Mouse (Mus musculus) liver, adult (tissue): ENCODE results near the gene Capn3.

Source experiments
- GATA4 ChIP-seq: IDR thresholded peaks from 2 replicates; pipeline ENCODE4 v1.6.1; 2014; ENCODE audit warnings: mild to moderate bottlenecking, low read length; ENCODE audit not compliant: insufficient replicate concordance

Gene Capn3

DNA sequence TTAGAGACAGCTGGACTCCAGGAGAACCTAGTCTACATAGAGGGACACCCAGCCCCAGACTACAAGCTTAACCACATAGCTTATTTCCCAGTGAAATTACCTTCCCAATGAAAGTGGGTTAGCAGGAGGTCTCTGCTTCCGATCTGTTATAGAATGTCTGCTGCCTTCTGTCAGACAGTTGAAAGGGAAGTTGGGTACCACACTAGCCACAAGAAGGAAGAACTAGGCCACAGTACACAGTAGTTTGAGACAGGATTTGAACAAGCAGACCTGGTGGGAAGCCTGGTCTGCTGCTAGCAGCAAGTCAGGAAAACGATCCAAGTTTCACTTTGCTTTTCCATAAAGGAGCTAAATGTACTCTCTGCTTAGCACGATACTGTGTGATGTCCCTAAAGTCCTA is 13.4 kb downstream of the Capn3 start:
- TF ChIP-seq GATA4 = no peak

- TF ChIP-seq GATA4 = no peak
Measured at GRCm38 (mm10) chr2:120469715-120470114, 13.9 kb downstream of the Capn3 start.

DNA sequence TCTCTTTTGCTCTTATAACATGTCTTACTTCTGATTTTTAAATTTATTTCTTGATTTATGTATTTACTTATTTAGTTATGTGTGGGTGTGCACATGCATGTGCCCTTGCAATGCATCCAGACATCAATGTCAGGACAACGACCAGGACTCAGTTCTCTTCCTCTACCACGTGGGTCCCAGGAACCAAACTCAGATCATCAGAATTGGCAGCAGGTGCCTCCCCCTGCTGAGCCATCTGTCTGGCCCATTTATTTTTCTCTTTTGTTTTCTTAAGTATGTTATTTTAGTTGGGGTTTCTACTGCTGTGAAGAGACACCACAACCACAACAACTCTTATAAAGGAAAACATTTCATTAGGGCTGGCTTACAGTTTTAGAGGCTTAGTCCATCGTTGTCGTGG is 15.0 kb downstream of the Capn3 start:
- TF ChIP-seq GATA4 = no peak

DNA sequence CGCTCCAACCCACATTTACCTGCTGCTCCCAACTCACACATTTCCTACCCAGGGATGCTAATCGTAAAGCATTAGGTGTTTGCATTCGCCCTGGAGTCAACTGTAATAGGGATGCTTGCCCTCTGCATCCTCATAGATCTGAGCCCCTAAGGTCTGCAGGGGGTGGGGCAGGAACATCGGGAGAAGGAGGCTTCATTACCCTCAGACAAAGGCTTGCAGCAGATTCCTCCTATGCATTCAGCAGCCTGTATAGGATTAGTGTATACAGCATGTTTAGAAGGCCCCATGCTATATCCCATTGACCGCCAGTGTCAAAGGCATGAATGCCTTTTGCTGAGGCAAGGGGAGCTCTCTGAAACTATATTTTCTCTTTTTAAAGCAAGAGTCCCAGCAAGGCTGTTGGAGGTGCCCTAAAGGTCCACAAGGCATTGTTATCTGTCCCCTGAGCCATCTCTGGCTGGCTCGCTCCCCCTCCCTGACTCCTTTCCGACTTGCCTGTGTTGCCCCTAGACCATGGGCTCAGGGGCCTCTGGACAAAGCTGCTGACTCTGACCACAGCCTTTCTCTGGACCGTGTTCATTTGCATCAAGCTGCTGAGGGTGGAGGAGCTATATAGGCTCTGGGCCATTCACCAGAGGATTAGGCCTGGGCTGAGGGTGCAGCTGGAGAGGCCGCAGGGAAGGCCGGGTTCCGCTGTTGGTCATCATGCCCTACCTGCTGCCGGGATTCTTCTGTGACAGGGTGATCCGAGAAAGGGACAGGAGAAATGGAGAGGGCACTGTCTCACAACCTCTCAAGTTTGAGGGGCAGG is 20.7 kb downstream of the Capn3 start:
- no peak for TF ChIP-seq GATA4

GRCm38 (mm10) chr2:120478600-120478999 is 22.8 kb downstream of the Capn3 start:
- no peak for TF ChIP-seq GATA4

- TF ChIP-seq GATA4 = no peak
Measured at GRCm38 (mm10) chr2:120481921-120482320, 26.1 kb downstream of the Capn3 start.

- TF ChIP-seq GATA4 = no peak
Measured at GRCm38 (mm10) chr2:120482506-120483389, 26.9 kb downstream of the Capn3 start.

DNA sequence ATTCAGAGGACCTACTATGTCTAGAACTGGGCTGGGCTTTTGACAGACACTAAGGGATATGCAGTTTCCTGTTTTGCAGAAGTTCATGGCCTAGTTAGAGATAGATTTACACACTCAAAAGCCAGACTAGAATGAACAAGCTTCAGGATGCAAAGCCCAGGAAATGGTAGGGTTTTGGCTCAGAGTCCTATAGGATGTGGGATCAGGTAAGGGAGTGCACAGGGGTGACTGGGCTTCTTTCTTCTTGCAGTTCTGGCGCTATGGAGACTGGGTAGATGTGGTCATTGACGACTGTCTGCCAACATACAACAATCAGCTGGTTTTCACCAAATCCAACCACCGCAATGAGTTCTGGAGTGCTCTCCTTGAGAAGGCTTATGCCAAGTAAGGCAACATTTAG is 28.4 kb downstream of the Capn3 start:
- TF ChIP-seq GATA4 = no peak

- no peak for TF ChIP-seq GATA4
Measured at GRCm38 (mm10) chr2:120493254-120493653, 37.4 kb downstream of the Capn3 start.

GRCm38 (mm10) chr2:120496511-120496910 is 40.7 kb downstream of the Capn3 start:
- no peak for TF ChIP-seq GATA4

- no peak for TF ChIP-seq GATA4
Measured at GRCm38 (mm10) chr2:120499971-120500471, 44.2 kb downstream of the Capn3 start.

DNA sequence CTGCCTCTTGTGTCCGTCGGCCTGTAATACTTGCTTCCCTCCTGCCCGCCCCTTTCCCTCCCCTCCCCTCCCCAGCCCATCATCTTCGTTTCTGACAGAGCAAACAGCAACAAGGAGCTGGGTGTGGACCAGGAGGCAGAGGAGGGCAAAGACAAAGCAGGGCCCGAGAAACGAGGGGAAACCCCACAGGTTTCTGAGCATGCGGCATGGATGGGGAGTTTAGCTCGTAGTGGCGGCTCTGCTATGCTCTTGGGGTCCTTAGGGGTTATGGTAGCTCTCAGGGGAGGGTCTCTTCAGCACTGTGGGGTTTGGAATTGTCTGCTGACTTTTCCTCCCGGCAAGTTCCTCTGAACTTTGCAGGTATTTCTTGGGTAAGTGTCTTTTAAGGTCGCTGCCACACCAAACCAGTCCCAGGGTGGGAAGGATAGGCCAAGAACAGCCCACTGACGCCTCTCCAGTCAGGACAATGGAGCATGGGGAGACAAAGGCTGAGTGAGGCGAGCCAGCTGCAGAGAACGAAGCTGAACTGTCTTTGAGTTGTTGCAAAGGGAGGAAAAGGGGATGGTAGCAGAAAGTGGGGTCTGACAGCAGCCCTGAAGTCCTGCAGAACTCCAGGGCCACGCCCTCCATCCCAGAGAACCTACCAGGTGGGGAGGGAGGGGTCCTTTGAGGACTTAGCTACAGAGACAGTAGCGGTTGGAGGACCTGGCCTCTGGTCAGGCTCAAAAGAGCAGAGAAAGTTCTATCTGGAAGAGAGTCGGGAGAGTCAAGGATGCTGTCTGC is 45.5 kb downstream of the Capn3 start:
- no peak for TF ChIP-seq GATA4

DNA sequence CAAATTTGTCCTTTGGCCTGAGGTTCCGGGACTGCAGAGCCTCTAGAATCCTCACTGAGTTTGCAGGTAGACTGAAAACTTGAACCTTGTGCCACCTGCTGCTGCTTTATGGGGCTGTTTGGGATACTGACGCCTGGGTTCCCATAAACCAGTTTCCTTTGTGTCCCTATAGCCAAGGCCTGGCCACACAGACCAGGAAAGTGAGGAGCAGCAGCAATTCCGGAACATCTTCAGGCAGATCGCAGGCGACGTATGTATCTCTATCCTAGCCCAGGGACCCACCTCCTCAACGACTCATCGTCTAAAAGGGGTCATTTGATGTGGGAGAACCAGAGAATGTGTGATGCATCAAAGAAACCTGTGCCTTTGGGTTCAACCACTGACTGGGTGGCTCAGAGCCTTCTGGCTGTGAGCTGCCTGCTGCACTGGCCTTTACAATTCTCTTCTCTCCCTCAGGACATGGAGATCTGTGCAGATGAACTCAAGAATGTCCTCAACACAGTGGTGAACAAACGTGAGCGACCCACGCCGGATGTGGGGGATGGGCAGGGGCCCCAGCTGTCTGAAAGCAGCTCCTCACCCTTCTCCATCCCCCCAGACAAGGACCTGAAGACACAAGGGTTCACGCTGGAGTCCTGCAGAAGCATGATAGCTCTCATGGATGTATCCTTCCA is 46.2 kb downstream of the Capn3 start:
- TF ChIP-seq GATA4 = no peak

DNA sequence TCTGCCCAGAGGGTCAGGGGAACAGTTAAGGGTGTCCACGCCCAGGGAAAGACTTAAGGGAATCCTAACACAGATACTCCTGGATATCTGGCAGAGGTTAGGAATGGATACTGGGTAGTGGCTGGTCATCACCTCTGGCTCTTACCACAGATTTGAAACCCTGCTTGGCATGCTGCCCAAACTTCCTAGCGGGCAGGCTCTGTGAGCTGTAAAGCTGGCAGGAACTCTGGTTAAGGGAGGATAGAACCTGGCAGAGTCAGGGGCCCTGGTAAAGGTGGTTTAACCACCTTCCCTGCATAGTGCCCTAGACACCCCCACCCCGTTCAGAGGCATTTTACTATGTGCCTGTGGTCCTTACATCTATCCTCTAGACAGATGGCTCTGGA is 46.8 kb downstream of the Capn3 start:
- no peak for TF ChIP-seq GATA4

DNA sequence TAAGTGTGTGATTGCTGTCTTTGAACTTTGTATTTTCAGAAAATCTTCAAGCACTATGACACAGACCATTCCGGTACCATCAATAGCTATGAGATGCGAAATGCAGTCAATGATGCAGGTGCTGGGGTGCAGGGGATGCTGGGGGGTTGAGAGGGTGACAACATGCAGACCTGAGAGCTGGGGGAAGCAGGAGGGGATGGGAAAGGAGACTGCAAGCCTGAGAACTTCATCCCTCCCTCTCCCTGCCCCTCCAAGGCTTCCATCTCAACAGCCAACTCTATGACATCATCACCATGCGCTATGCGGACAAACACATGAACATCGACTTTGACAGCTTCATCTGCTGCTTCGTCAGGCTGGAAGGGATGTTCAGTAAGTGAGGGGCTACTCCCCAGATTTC is 47.3 kb downstream of the Capn3 start:
- no peak for TF ChIP-seq GATA4
